Mouse (Mus musculus) C2C12 (cell line): ENCODE measurements at regions not wholly inside any gene's neighbourhood (a gene's known extent, or its start where the extent isn't known, plus 50 kb on each side); places are given as distances from the start of the nearest gene placed in this dataset.

Experiments
- CEBPB ChIP-seq: IDR thresholded peaks from one replicate; pipeline ENCODE4 v1.6.1; 2011; ENCODE audit warnings: low read depth, mild to moderate bottlenecking, control low read depth, moderate library complexity
- CTCF ChIP-seq: IDR thresholded peaks from one replicate; pipeline ENCODE4 v1.5.1; 2011; ENCODE audit not compliant: control insufficient read depth, insufficient read depth, insufficient read length
- USF1 ChIP-seq: IDR thresholded peaks from one replicate; pipeline ENCODE4 v1.6.1; 2011; ENCODE audit warnings: low read depth, mild to moderate bottlenecking, control low read depth, moderate library complexity

DNA sequence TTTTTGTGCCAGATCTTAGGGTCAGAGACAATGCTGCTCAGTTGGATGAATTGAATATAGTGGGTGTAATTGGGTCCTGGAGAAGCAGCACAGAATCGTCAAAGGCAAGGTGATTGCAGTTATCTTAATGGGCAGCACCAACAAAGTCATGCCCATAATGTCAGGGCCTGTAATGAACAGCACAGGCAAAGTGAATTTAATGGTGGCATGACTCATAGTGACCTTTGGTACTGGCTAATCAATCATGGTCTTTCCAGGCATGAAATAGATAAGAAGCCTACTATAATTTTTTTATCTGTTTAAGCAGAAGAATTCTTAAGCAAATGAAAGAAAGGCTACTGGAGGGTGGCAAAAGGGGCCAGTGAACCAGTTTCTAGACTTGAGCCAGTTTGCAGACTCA, 498.4 kb upstream of the Ercc4 start:
- TF ChIP-seq CTCF, result no peak
- no peak for TF ChIP-seq USF1
- TF ChIP-seq CEBPB, result no peak
